Mouse (Mus musculus) G1E (cell line): ENCODE measurements around the gene B230217C12Rik. TPM values are rescaled to one million over a fixed set of nuclear protein-coding genes. Genes with fewer than 3 reads are reported as not detected.

Source experiments
- ATAC-seq: 2 replicates; pipeline ENCODE4 v1.8.0; 2016; ENCODE audit warnings: mild to moderate bottlenecking; ENCODE audit not compliant: insufficient number of reproducible peaks, poor library complexity, low FRiP score, severe bottlenecking; ENCODE audit errors: extremely low read depth
- DNase-seq: peaks from one replicate; pipeline ENCODE4 v3.0.0; 2012; ENCODE audit warnings: low spot score
- H3K27me3 ChIP-seq: 2 replicates; pipeline ENCODE4 v1.6.1; 2012; ENCODE audit warnings: mild to moderate bottlenecking, low read length, inconsistent platforms; ENCODE audit not compliant: insufficient read depth
- H3K36me3 ChIP-seq: replicated peaks from 2 replicates; pipeline ENCODE3; 2012; ENCODE audit warnings: mild to moderate bottlenecking, inconsistent platforms
- H3K4me1 ChIP-seq: 2 replicates; pipeline ENCODE4 v1.6.1; 2012; ENCODE audit warnings: low read depth, low read length, inconsistent platforms, mixed read lengths; ENCODE audit not compliant: insufficient read depth
- H3K4me3 ChIP-seq: 2 replicates; pipeline ENCODE4 v1.5.1; 2012; ENCODE audit warnings: low read depth, mild to moderate bottlenecking, inconsistent platforms, low read length, moderate library complexity, mixed read lengths
- H3K9me3 ChIP-seq: replicated peaks from 2 replicates; pipeline ENCODE4 v1.6.1; 2012; ENCODE audit warnings: inconsistent platforms
- CTCF ChIP-seq: IDR thresholded peaks from 2 replicates; pipeline ENCODE4 v1.5.1; 2012; ENCODE audit warnings: low read depth, low read length, inconsistent platforms, mixed read lengths
- GATA1 ChIP-seq: IDR thresholded peaks from 2 replicates; pipeline ENCODE4 v1.6.1; 2012; ENCODE audit warnings: borderline replicate concordance, low read length, inconsistent platforms, mixed read lengths
- GATA2 ChIP-seq: IDR thresholded peaks from 2 replicates; pipeline ENCODE4 v1.6.1; 2012; ENCODE audit warnings: low read depth, low read length, inconsistent platforms, borderline replicate concordance
- POLR2AphosphoS5 ChIP-seq: IDR thresholded peaks from 2 replicates; pipeline ENCODE4 v1.6.1; 2012; ENCODE audit warnings: low read depth, low read length, inconsistent platforms; ENCODE audit not compliant: insufficient replicate concordance
- TAL1 ChIP-seq: conservative IDR thresholded peaks from 2 replicates; pipeline ENCODE4 v1.6.1; 2012; ENCODE audit warnings: low read depth, low read length, inconsistent platforms, mixed read lengths
- polyA plus RNA-seq: library from polyadenylated mRNA; stranded (reverse); fragments of >175 nt; gene quantifications from 2 replicates; pipeline ENCODE4 v1.2.3, GENCODE M21; 2012
- total RNA-seq, 2 experiments: library from RNA; stranded (forward) in 1 of 2; stranded (reverse) in 1 of 2; fragments of 200-1000 nt in 1 of 2; fragments of >200 nt in 1 of 2; fragmentation: Nextera tagmentation in 1 of 2; gene quantifications; 2 replicates each; pipeline ENCODE4 v1.2.3; 2014 to 2017

The B230217C12Rik gene
- total and polyA plus RNA-seq, 3 experiments = 0.16 TPM; not detected in 2

- Histone ChIP-seq H3K27me3 (no peaks in the 10 kb centered on the region), H3K4me3 (no peak overlapping the region), H3K4me1 (peaks cover 55% of the 10 kb centered on the region), H3K9me3 (no peaks in the 10 kb centered on the region), H3K36me3 (peaks cover 85% of the 10 kb centered on the region)
- no peak for TF ChIP-seq GATA2
- no peak for TF ChIP-seq GATA1
- no peak for TF ChIP-seq CTCF
- TF ChIP-seq POLR2AphosphoS5 = no peak
- no peak for TF ChIP-seq TAL1
- no peak for ATAC-seq
- DNase-seq = no peak
Measured at GRCm38 (mm10) chr11:97808621-97809234, 31.9 kb upstream of the B230217C12Rik start.

- TF ChIP-seq TAL1 (no peak), CTCF (no peak), GATA1 (no peak), POLR2AphosphoS5 (no peak), GATA2 (no peak)
- H3K36me3 ChIP-seq = peaks cover 88% of the 10 kb centered on the region
- H3K4me1 ChIP-seq = peaks cover 48% of the 10 kb centered on the region
- ATAC-seq = no peak
- H3K4me3 ChIP-seq = no peak overlapping the region
- H3K9me3 ChIP-seq = no peaks in the 10 kb centered on the region
- H3K27me3 ChIP-seq = no peaks in the 10 kb centered on the region
- no peak for DNase-seq
Measured at GRCm38 (mm10) chr11:97809235-97810121, 31.1 kb upstream of the B230217C12Rik start.

GRCm38 (mm10) chr11:97810356-97810755 is 30.2 kb upstream of the B230217C12Rik start:
- no peaks in the 10 kb centered on the region for H3K27me3 ChIP-seq
- H3K4me1 ChIP-seq = peaks cover 40% of the 10 kb centered on the region
- TF ChIP-seq GATA1 = no peak
- TF ChIP-seq TAL1 = no peak
- no peak for TF ChIP-seq POLR2AphosphoS5
- no peak for TF ChIP-seq CTCF
- no peak for TF ChIP-seq GATA2
- H3K36me3 ChIP-seq = peaks cover 92% of the 10 kb centered on the region
- ATAC-seq (no peak), DNase-seq (no peak)
- H3K4me3 ChIP-seq = no peak overlapping the region
- no peaks in the 10 kb centered on the region for H3K9me3 ChIP-seq

GRCm38 (mm10) chr11:97810970-97811369 is 29.6 kb upstream of the B230217C12Rik start:
- Histone ChIP-seq H3K9me3 (no peaks in the 10 kb centered on the region), H3K36me3 (peaks cover 96% of the 10 kb centered on the region), H3K27me3 (no peaks in the 10 kb centered on the region), H3K4me3 (no peak overlapping the region), H3K4me1 (peaks cover 34% of the 10 kb centered on the region)
- TF ChIP-seq TAL1 = no peak
- TF ChIP-seq GATA1 = no peak
- no peak for TF ChIP-seq CTCF
- TF ChIP-seq POLR2AphosphoS5 = no peak
- TF ChIP-seq GATA2 = no peak
- DNase-seq (no peak), ATAC-seq (no peak)

- Histone ChIP-seq H3K4me3 (no peak overlapping the region), H3K4me1 (peaks cover 35% of the 10 kb centered on the region), H3K27me3 (no peaks in the 10 kb centered on the region), H3K9me3 (no peaks in the 10 kb centered on the region), H3K36me3 (peaks cover 96% of the 10 kb centered on the region)
- ATAC-seq (no peak), DNase-seq (no peak)
- TF ChIP-seq POLR2AphosphoS5 (no peak), GATA2 (no peak), TAL1 (no peak), CTCF (no peak), GATA1 (no peak)
Measured at GRCm38 (mm10) chr11:97811569-97812362, 28.8 kb upstream of the B230217C12Rik start.
